Mouse (Mus musculus) E14TG2a.4 (cell line): ENCODE measurements around the gene Hhipl2.
A peak's percentile ranks its signal among the peaks of the same experiment; 100 is the strongest.
"Not testable (repeated sequence)": the region's sequence is repeated elsewhere in the genome, so short reads cannot be mapped to it uniquely, and the experiment has no call there.

ENCODE experiments used
- H3K27me3 ChIP-seq: 2 replicates; pipeline ENCODE4 v1.6.1; 2014; ENCODE audit warnings: low read length, control low read depth; ENCODE audit not compliant: insufficient read depth
- H3K36me3 ChIP-seq: 2 replicates; pipeline ENCODE4 v1.6.1; 2014; ENCODE audit warnings: low read length, control low read depth; ENCODE audit not compliant: insufficient read depth
- H3K4me1 ChIP-seq: replicated peaks from 2 replicates; pipeline ENCODE4 v1.6.1; 2014; ENCODE audit warnings: low read depth, low read length, control low read depth
- H3K4me3 ChIP-seq: replicated peaks from 2 replicates; pipeline ENCODE4 v1.5.1; 2014; ENCODE audit warnings: mild to moderate bottlenecking, low read length
- H3K9me3 ChIP-seq: 2 replicates; pipeline ENCODE4 v1.6.1; 2014; ENCODE audit warnings: low read length, control low read depth
- CTCF ChIP-seq: conservative IDR thresholded peaks from 2 replicates; pipeline ENCODE4 v1.5.1; 2014; ENCODE audit warnings: low read length
- NANOG ChIP-seq: IDR thresholded peaks from 2 replicates; pipeline ENCODE4 v1.6.1; 2014; ENCODE audit warnings: borderline replicate concordance, low read length, mixed read lengths
- POU5F1 ChIP-seq: IDR thresholded peaks from 2 replicates; pipeline ENCODE4 v1.6.1; 2014; ENCODE audit warnings: low read length, borderline replicate concordance

Gene Hhipl2

GRCm38 (mm10) chr1:183382621-183383020 lies 35.4 kb upstream of the Hhipl2 start:
- Histone ChIP-seq H3K36me3 (no peaks in the 10 kb centered on the region), H3K4me1 (peaks cover 23% of the 10 kb centered on the region), H3K9me3 (peaks cover 9% of the 10 kb centered on the region), H3K4me3 (no peak overlapping the region), H3K27me3 (no peaks in the 10 kb centered on the region)
- TF ChIP-seq CTCF = no peak
- no peak for TF ChIP-seq POU5F1
- TF ChIP-seq NANOG = no peak

GRCm38 (mm10) chr1:183387421-183387820 lies 30.6 kb upstream of the Hhipl2 start:
- H3K4me3 ChIP-seq = not testable (repeated sequence)

GRCm38 (mm10) chr1:183388426-183389406 lies 29.3 kb upstream of the Hhipl2 start, which contains the start of gene Taf1a:
TSS of gene Taf1a (plus strand) at chr1:183388981.
- H3K27me3 ChIP-seq = no peaks in the 10 kb centered on the region
- peaks cover 12% of the 10 kb centered on the region for H3K9me3 ChIP-seq
- TF ChIP-seq CTCF = no peak
- TF ChIP-seq POU5F1 = no peak
- no peak for TF ChIP-seq NANOG
- peaks cover 28% of the 10 kb centered on the region for H3K4me1 ChIP-seq
- H3K4me3 ChIP-seq = peak within 1 kb of the TSS; percentile 86
- H3K36me3 ChIP-seq = peaks cover 25% of the 10 kb centered on the region

More at GRCm38 (mm10) chr1:183387421-183387820, 30.6 kb upstream of the Hhipl2 start:
- H3K27me3 ChIP-seq = not testable (repeated sequence)
- H3K4me1 ChIP-seq = peaks cover 26% of the 10 kb centered on the region
- peaks cover 19% of the 10 kb centered on the region for H3K36me3 ChIP-seq
- H3K9me3 ChIP-seq = peaks cover 12% of the 10 kb centered on the region

GRCm38 (mm10) chr1:183403396-183403795 lies 14.6 kb upstream of the Hhipl2 start:
- Histone ChIP-seq H3K27me3 (no peaks in the 10 kb centered on the region), H3K36me3 (peaks cover 77% of the 10 kb centered on the region), H3K4me1 (no peaks in the 10 kb centered on the region), H3K4me3 (no peak overlapping the region), H3K9me3 (no peaks in the 10 kb centered on the region)
- no peak for TF ChIP-seq CTCF
- no peak for TF ChIP-seq POU5F1
- no peak for TF ChIP-seq NANOG

GRCm38 (mm10) chr1:183414081-183414727 lies 3.8 kb upstream of the Hhipl2 start:
- Histone ChIP-seq H3K4me3 (no peak overlapping the region), H3K9me3 (no peaks in the 10 kb centered on the region), H3K36me3 (peaks cover 37% of the 10 kb centered on the region), H3K27me3 (no peaks in the 10 kb centered on the region), H3K4me1 (peaks cover 6% of the 10 kb centered on the region; the same call in 1 of the 2 replicates)
- TF ChIP-seq POU5F1 = no peak
- no peak for TF ChIP-seq NANOG
- no peak for TF ChIP-seq CTCF

GRCm38 (mm10) chr1:183419741-183420140 lies 1.7 kb downstream of the Hhipl2 start:
- H3K27me3 ChIP-seq = no peaks in the 10 kb centered on the region; the same call in 1 of the 2 replicates
- 0 out of 2 replicates have a peak, but pooled peaks cover 5% of the 10 kb centered on the region for H3K9me3 ChIP-seq
- TF ChIP-seq CTCF (no peak), NANOG (no peak)
- no peaks in the 10 kb centered on the region for H3K36me3 ChIP-seq
- peaks cover 10% of the 10 kb centered on the region; the same call in 1 of the 2 replicates for H3K4me1 ChIP-seq
- H3K4me3 ChIP-seq = no peak overlapping the region

- TF ChIP-seq NANOG (no peak), POU5F1 (no peak), CTCF (no peak)
- 0 out of 2 replicates have a peak, but pooled peaks cover 5% of the 10 kb centered on the region for H3K9me3 ChIP-seq
- H3K4me1 ChIP-seq = peaks cover 10% of the 10 kb centered on the region; the same call in 1 of the 2 replicates
- H3K27me3 ChIP-seq = no peaks in the 10 kb centered on the region; the same call in 1 of the 2 replicates
- H3K36me3 ChIP-seq = no peaks in the 10 kb centered on the region
- H3K4me3 ChIP-seq = no peak overlapping the region
These were observed 2.3 kb downstream of the Hhipl2 start for GRCm38 (mm10) chr1:183420296-183420695.

GRCm38 (mm10) chr1:183424100-183424499 lies 6.1 kb downstream of the Hhipl2 start:
- TF ChIP-seq CTCF = peak; percentile 80
- TF ChIP-seq NANOG = no peak
- Histone ChIP-seq H3K4me1 (peaks cover 9% of the 10 kb centered on the region), H3K27me3 (no peaks in the 10 kb centered on the region; the same call in 1 of the 2 replicates), H3K4me3 (no peak overlapping the region), H3K36me3 (no peaks in the 10 kb centered on the region), H3K9me3 (0 out of 2 replicates have a peak, but pooled peaks cover 5% of the 10 kb centered on the region)
